Mouse (Mus musculus) embryonic facial prominence, embryonic 13.5 days (tissue): Measurements from ENCODE around the gene Snx29. TPM values are rescaled to one million over a fixed set of nuclear protein-coding genes. Genes with fewer than 3 reads are reported as not detected.

Experiments
- ATAC-seq: fragments of 200-750 bp; cut with Nextera tagmentation; 2 replicates; pipeline ENCODE4 v1.8.0; 2017; ENCODE audit warnings: low read depth; ENCODE audit not compliant: insufficient number of reproducible peaks, insufficient read depth, low FRiP score, low TSS enrichment
- H3K27ac ChIP-seq: fragments of 300-500 bp; sonication (generic); 2 replicates; pipeline ENCODE4 v1.5.1; 2015; ENCODE audit warnings: moderate library complexity, mild to moderate bottlenecking, inconsistent platforms
- H3K27me3 ChIP-seq: fragments of 300-500 bp; sonication (generic); 2 replicates; pipeline ENCODE4 v1.6.1; 2015; ENCODE audit warnings: mild to moderate bottlenecking, inconsistent platforms
- H3K36me3 ChIP-seq: fragments of 300-500 bp; sonication (generic); 2 replicates; pipeline ENCODE4 v1.6.1; 2015; ENCODE audit warnings: mild to moderate bottlenecking, inconsistent platforms
- H3K4me1 ChIP-seq: fragments of 300-500 bp; sonication (generic); 2 replicates; pipeline ENCODE4 v1.6.1; 2015; ENCODE audit warnings: inconsistent platforms
- H3K4me2 ChIP-seq: fragments of 300-500 bp; sonication (generic); 2 replicates; pipeline ENCODE4 v1.6.1; 2015; ENCODE audit warnings: moderate library complexity, mild to moderate bottlenecking, inconsistent platforms
- H3K4me3 ChIP-seq: fragments of 300-500 bp; sonication (generic); 2 replicates; pipeline ENCODE4 v1.5.1; 2015; ENCODE audit warnings: mild to moderate bottlenecking, inconsistent platforms
- H3K9ac ChIP-seq: fragments of 300-500 bp; sonication (generic); 2 replicates; pipeline ENCODE4 v1.6.1; 2015; ENCODE audit warnings: mild to moderate bottlenecking, inconsistent platforms
- H3K9me3 ChIP-seq: fragments of 300-500 bp; sonication (generic); 2 replicates; pipeline ENCODE4 v1.6.1; 2016; ENCODE audit warnings: inconsistent platforms
- WGBS: fragments of 180-500 bp; shearing (Covaris S2); methylation state at CpG from one replicate; pipeline ENCODE4 v1.1.7; 2015; ENCODE audit warnings: mixed read lengths; 5-methylcytosine and 5-hydroxymethylcytosine counted together
- polyA plus RNA-seq: library from polyadenylated mRNA; unstranded; fragments of >200 nt; fragmentation: Nextera tagmentation; extraction: Ambion mirVana; gene quantifications from 2 replicates; pipeline ENCODE4 v1.2.1, GENCODE M21; 2015

Snx29 gene
- polyA plus RNA-seq, 1 experiment from 2014 or later = 18.1 TPM

GRCm38 (mm10) chr16:11518803-11519498 lies 196.2 kb downstream of the Snx29 start:
- 76% methylated on average over 12 of the region's 12 CpGs for WGBS
- no peak for ATAC-seq

GRCm38 (mm10) chr16:11526104-11526786 lies 203.5 kb downstream of the Snx29 start:
- H3K9me3 ChIP-seq = no peaks in the 10 kb centered on the region
- H3K4me1 ChIP-seq = peaks cover 17% of the 10 kb centered on the region
- H3K27ac ChIP-seq = peak overlapping the region; percentile 23; the same call in 1 of the 2 replicates
- no peak overlapping the region for H3K4me3 ChIP-seq
- no peaks in the 10 kb centered on the region for H3K27me3 ChIP-seq
- no peak for ATAC-seq
- H3K9ac ChIP-seq = peak overlapping the region; percentile 40; the same call in 1 of the 2 replicates
- no peaks in the 10 kb centered on the region for H3K36me3 ChIP-seq
- WGBS = 73% methylated on average over 10 of the region's 10 CpGs
- H3K4me2 ChIP-seq = no peak overlapping the region

More at GRCm38 (mm10) chr16:11518803-11519498, 196.2 kb downstream of the Snx29 start:
- no peaks in the 10 kb centered on the region for H3K27me3 ChIP-seq
- no peaks in the 10 kb centered on the region for H3K4me1 ChIP-seq
- no peak overlapping the region for H3K4me3 ChIP-seq
- no peak overlapping the region for H3K4me2 ChIP-seq
- H3K27ac ChIP-seq = no peak overlapping the region
- H3K9me3 ChIP-seq = no peaks in the 10 kb centered on the region; the same call in 1 of the 2 replicates
- peaks cover 18% of the 10 kb centered on the region for H3K36me3 ChIP-seq
- H3K9ac ChIP-seq = no peak overlapping the region

GRCm38 (mm10) chr16:11526996-11527395 lies 204.3 kb downstream of the Snx29 start:
- H3K9ac ChIP-seq = no peak overlapping the region
- ATAC-seq = no peak
- 68% methylated on average over 10 of the region's 10 CpGs for WGBS
- no peak overlapping the region for H3K4me3 ChIP-seq
- no peaks in the 10 kb centered on the region for H3K9me3 ChIP-seq
- no peak overlapping the region for H3K27ac ChIP-seq
- no peak overlapping the region for H3K4me2 ChIP-seq
- H3K36me3 ChIP-seq = no peaks in the 10 kb centered on the region
- peaks cover 19% of the 10 kb centered on the region for H3K4me1 ChIP-seq
- H3K27me3 ChIP-seq = no peaks in the 10 kb centered on the region

- Histone ChIP-seq H3K36me3 (no peaks in the 10 kb centered on the region), H3K4me3 (no peak overlapping the region), H3K27ac (no peak overlapping the region), H3K27me3 (no peaks in the 10 kb centered on the region), H3K9ac (no peak overlapping the region), H3K9me3 (no peaks in the 10 kb centered on the region), H3K4me2 (no peak overlapping the region), H3K4me1 (peaks cover 27% of the 10 kb centered on the region)
- no peak for ATAC-seq
- 57% methylated on average over 13 of the region's 13 CpGs for WGBS
Observed at GRCm38 (mm10) chr16:11530466-11531194, 207.9 kb downstream of the Snx29 start.

- Histone ChIP-seq H3K9ac (no peak overlapping the region), H3K4me3 (no peak overlapping the region), H3K27me3 (no peaks in the 10 kb centered on the region), H3K4me1 (peaks cover 23% of the 10 kb centered on the region), H3K4me2 (no peak overlapping the region), H3K36me3 (no peaks in the 10 kb centered on the region), H3K27ac (no peak overlapping the region), H3K9me3 (no peaks in the 10 kb centered on the region)
- WGBS = 84% methylated on average over 7 of the region's 7 CpGs
- no peak for ATAC-seq
Observed at GRCm38 (mm10) chr16:11531441-11531840, 208.7 kb downstream of the Snx29 start.

- ATAC-seq = peak; percentile 67
- Histone ChIP-seq H3K4me3 (no peak overlapping the region), H3K4me2 (no peak overlapping the region), H3K36me3 (no peaks in the 10 kb centered on the region), H3K27ac (peak overlapping the region; percentile 23; the same call in 1 of the 2 replicates), H3K9me3 (no peaks in the 10 kb centered on the region), H3K9ac (no peak overlapping the region), H3K27me3 (no peaks in the 10 kb centered on the region), H3K4me1 (peaks cover 18% of the 10 kb centered on the region)
- WGBS = 41% methylated on average over 8 of the region's 8 CpGs
Observed at GRCm38 (mm10) chr16:11532592-11532991, 209.9 kb downstream of the Snx29 start.

- ATAC-seq = no peak
- peaks cover 20% of the 10 kb centered on the region for H3K4me1 ChIP-seq
- 69% methylated on average over 3 of the region's 3 CpGs for WGBS
Observed at GRCm38 (mm10) chr16:11533441-11533840, 210.7 kb downstream of the Snx29 start.

GRCm38 (mm10) chr16:11537663-11538062 lies 215.0 kb downstream of the Snx29 start:
- Histone ChIP-seq H3K27me3 (no peaks in the 10 kb centered on the region), H3K9ac (no peak overlapping the region), H3K4me2 (no peak overlapping the region), H3K36me3 (no peaks in the 10 kb centered on the region), H3K4me1 (peaks cover 5% of the 10 kb centered on the region), H3K4me3 (no peak overlapping the region), H3K27ac (no peak overlapping the region), H3K9me3 (no peaks in the 10 kb centered on the region)
- ATAC-seq = no peak
- WGBS = 40% methylated on average over 5 of the region's 5 CpGs

More at GRCm38 (mm10) chr16:11533441-11533840, 210.7 kb downstream of the Snx29 start:
- no peak overlapping the region for H3K4me2 ChIP-seq
- no peaks in the 10 kb centered on the region for H3K36me3 ChIP-seq
- no peaks in the 10 kb centered on the region for H3K27me3 ChIP-seq
- no peaks in the 10 kb centered on the region for H3K9me3 ChIP-seq
- no peak overlapping the region for H3K9ac ChIP-seq
- no peak overlapping the region for H3K27ac ChIP-seq
- no peak overlapping the region for H3K4me3 ChIP-seq

GRCm38 (mm10) chr16:11538191-11538590 lies 215.5 kb downstream of the Snx29 start:
- Histone ChIP-seq H3K36me3 (no peaks in the 10 kb centered on the region), H3K4me3 (no peak overlapping the region), H3K9me3 (no peaks in the 10 kb centered on the region), H3K27me3 (no peaks in the 10 kb centered on the region), H3K27ac (no peak overlapping the region), H3K9ac (no peak overlapping the region), H3K4me2 (no peak overlapping the region), H3K4me1 (peaks cover 3% of the 10 kb centered on the region; the same call in 1 of the 2 replicates)
- no peak for ATAC-seq
- 46% methylated on average over 3 of the region's 3 CpGs for WGBS

GRCm38 (mm10) chr16:11540961-11541360 lies 218.3 kb downstream of the Snx29 start:
- Histone ChIP-seq H3K36me3 (no peaks in the 10 kb centered on the region), H3K4me3 (no peak overlapping the region), H3K4me1 (peaks cover 3% of the 10 kb centered on the region; the same call in 1 of the 2 replicates), H3K9me3 (no peaks in the 10 kb centered on the region), H3K27me3 (no peaks in the 10 kb centered on the region), H3K4me2 (no peak overlapping the region), H3K9ac (no peak overlapping the region), H3K27ac (no peak overlapping the region)
- ATAC-seq = no peak

- no peak for ATAC-seq
- H3K4me2 ChIP-seq = no peak overlapping the region
- WGBS = 88% methylated on average over 7 of the region's 7 CpGs
Observed at GRCm38 (mm10) chr16:11541769-11542168, 219.1 kb downstream of the Snx29 start.

More at GRCm38 (mm10) chr16:11541769-11542168, 219.1 kb downstream of the Snx29 start:
- H3K27me3 ChIP-seq = no peaks in the 10 kb centered on the region
- H3K9ac ChIP-seq = no peak overlapping the region
- H3K4me1 ChIP-seq = peaks cover 3% of the 10 kb centered on the region; the same call in 1 of the 2 replicates
- H3K4me3 ChIP-seq = no peak overlapping the region
- H3K27ac ChIP-seq = no peak overlapping the region
- no peaks in the 10 kb centered on the region for H3K9me3 ChIP-seq
- no peaks in the 10 kb centered on the region for H3K36me3 ChIP-seq
